Mouse (Mus musculus) heart, embryonic 15.5 days (tissue): ENCODE measurements around the gene Tmod1. TPM values are rescaled to one million over a fixed set of nuclear protein-coding genes. Genes with fewer than 3 reads are reported as not detected.

ENCODE experiments used
- ATAC-seq: fragments of 200-750 bp; cut with Nextera tagmentation; replicated peaks from 2 replicates; pipeline ENCODE4 v1.8.0; 2017; ENCODE audit warnings: low read depth, moderate TSS enrichment; ENCODE audit not compliant: insufficient number of reproducible peaks, insufficient read depth, low FRiP score
- H3K27ac ChIP-seq: fragments of 300-500 bp; sonication (generic); 2 replicates; pipeline ENCODE4 v1.5.1; 2015; ENCODE audit warnings: mild to moderate bottlenecking, inconsistent platforms
- H3K27me3 ChIP-seq: fragments of 300-500 bp; sonication (generic); 2 replicates; pipeline ENCODE4 v1.6.1; 2015; ENCODE audit warnings: inconsistent platforms
- H3K36me3 ChIP-seq: fragments of 300-500 bp; sonication (generic); 2 replicates; pipeline ENCODE4 v1.6.1; 2015; ENCODE audit warnings: mild to moderate bottlenecking, inconsistent platforms
- H3K4me1 ChIP-seq: fragments of 300-500 bp; sonication (generic); replicated peaks from 2 replicates; pipeline ENCODE4 v1.6.1; 2015; ENCODE audit warnings: inconsistent platforms
- H3K4me2 ChIP-seq: fragments of 300-500 bp; sonication (generic); 2 replicates; pipeline ENCODE4 v1.6.1; 2015; ENCODE audit warnings: inconsistent platforms, mild to moderate bottlenecking, moderate library complexity
- H3K4me3 ChIP-seq: fragments of 300-500 bp; sonication (generic); 2 replicates; pipeline ENCODE4 v1.5.1; 2015; ENCODE audit warnings: mild to moderate bottlenecking, inconsistent platforms
- H3K9ac ChIP-seq: fragments of 300-500 bp; sonication (generic); 2 replicates; pipeline ENCODE4 v1.6.1; 2015; ENCODE audit warnings: mild to moderate bottlenecking, inconsistent platforms
- H3K9me3 ChIP-seq: fragments of 300-500 bp; sonication (generic); replicated peaks from 2 replicates; pipeline ENCODE4 v1.6.1; 2016; ENCODE audit warnings: inconsistent platforms
- WGBS: fragments of 180-500 bp; shearing (Covaris S2); methylation state at CpG from one replicate; pipeline ENCODE4 v1.1.7; 2015; ENCODE audit warnings: mixed read lengths; 5-methylcytosine and 5-hydroxymethylcytosine counted together
- polyA plus RNA-seq: library from polyadenylated mRNA; unstranded; fragments of >200 nt; fragmentation: Nextera tagmentation; extraction: Ambion mirVana; gene quantifications from 2 replicates; pipeline ENCODE4 v1.2.1, GENCODE M21; 2015

Gene Tmod1
- polyA plus RNA-seq, 1 experiment from 2014 or later = 195 TPM

- no peaks in the 10 kb centered on the region for H3K9me3 ChIP-seq
- H3K36me3 ChIP-seq = peaks cover 19% of the 10 kb centered on the region
- H3K27me3 ChIP-seq = no peaks in the 10 kb centered on the region
- peak; percentile 89 for ATAC-seq
- under 1% methylated on average over 89 of the region's 90 CpGs for WGBS
- H3K4me1 ChIP-seq = peaks cover 21% of the 10 kb centered on the region
- peak within 1 kb of the TSS; percentile 93 for H3K9ac ChIP-seq
- peak within 1 kb of the TSS; percentile 98 for H3K27ac ChIP-seq
- peak within 1 kb of the TSS; percentile 85 for H3K4me2 ChIP-seq
- H3K4me3 ChIP-seq = peak within 1 kb of the TSS; percentile 90
These were observed 99.8 kb downstream of the Tmod1 start, which contains the start of the genes Ncbp1 and Tstd2 for GRCm38 (mm10) chr4:46138287-46139222. Gene Ncbp1, plus strand, starts transcription at chr4:46138613. Gene Tstd2, minus strand, starts transcription at chr4:46138694.

- Histone ChIP-seq H3K27me3 (no peaks in the 10 kb centered on the region), H3K9ac (no peak overlapping the region), H3K4me3 (no peak overlapping the region), H3K27ac (no peak overlapping the region), H3K4me2 (no peak overlapping the region), H3K4me1 (peaks cover 12% of the 10 kb centered on the region), H3K36me3 (peaks cover 21% of the 10 kb centered on the region), H3K9me3 (no peaks in the 10 kb centered on the region)
- 73% methylated on average over 3 of the region's 3 CpGs for WGBS
- no peak for ATAC-seq
These were observed 105.6 kb downstream of the Tmod1 start for GRCm38 (mm10) chr4:46144323-46144722.

- H3K4me1 ChIP-seq = no peaks in the 10 kb centered on the region
- peaks cover 44% of the 10 kb centered on the region for H3K36me3 ChIP-seq
- no peak overlapping the region for H3K4me3 ChIP-seq
- no peak overlapping the region for H3K27ac ChIP-seq
- WGBS = 92% methylated on average over 1 of the region's 1 CpGs
- ATAC-seq = no peak
- no peak overlapping the region for H3K4me2 ChIP-seq
- H3K9ac ChIP-seq = no peak overlapping the region
- H3K27me3 ChIP-seq = no peaks in the 10 kb centered on the region
- no peaks in the 10 kb centered on the region for H3K9me3 ChIP-seq
These were observed 108.1 kb downstream of the Tmod1 start for GRCm38 (mm10) chr4:46146881-46147280.

- Histone ChIP-seq H3K27ac (no peak overlapping the region), H3K4me1 (no peaks in the 10 kb centered on the region), H3K9me3 (no peaks in the 10 kb centered on the region), H3K4me2 (no peak overlapping the region), H3K4me3 (no peak overlapping the region), H3K27me3 (no peaks in the 10 kb centered on the region), H3K36me3 (peaks cover 87% of the 10 kb centered on the region), H3K9ac (no peak overlapping the region)
- 90% methylated on average over 12 of the region's 12 CpGs for WGBS
- no peak for ATAC-seq
These were observed 113.3 kb downstream of the Tmod1 start for GRCm38 (mm10) chr4:46151903-46152544.

- Histone ChIP-seq H3K27me3 (no peaks in the 10 kb centered on the region), H3K4me2 (no peak overlapping the region), H3K4me3 (no peak overlapping the region), H3K4me1 (no peaks in the 10 kb centered on the region), H3K27ac (no peak overlapping the region), H3K36me3 (peaks cover 80% of the 10 kb centered on the region), H3K9ac (no peak overlapping the region), H3K9me3 (no peaks in the 10 kb centered on the region)
- 76% methylated on average over 2 of the region's 2 CpGs for WGBS
- ATAC-seq = no peak
These were observed 125.3 kb downstream of the Tmod1 start for GRCm38 (mm10) chr4:46164027-46164426.

Other genes starting within 250 kb of the Tmod1 start
- gene Aldh1b1, start 239.9 kb upstream of the Tmod1 start, polyA plus RNA-seq = 149 and 153 TPM in 2 replicates
- 2.0 and 2.6 TPM in 2 replicates for gene Igfbpl1, start 212.0 kb upstream of the Tmod1 start, polyA plus RNA-seq
- 0.09 and 0.34 TPM in 2 replicates for gene Stra6l, start 190.3 kb upstream of the Tmod1 start, polyA plus RNA-seq
- 0.11 TPM in 2 replicates for gene Ccdc180, start 148.6 kb upstream of the Tmod1 start, polyA plus RNA-seq
- gene Tdrd7, start 73.6 kb upstream of the Tmod1 start, polyA plus RNA-seq = 17.0 and 17.2 TPM in 2 replicates
- 37.4 and 45.4 TPM in 2 replicates for gene Ncbp1, start 99.7 kb downstream of the Tmod1 start, polyA plus RNA-seq
- 24.2 and 29.4 TPM in 2 replicates for gene Tstd2, start 99.8 kb downstream of the Tmod1 start, polyA plus RNA-seq
- 13.9 and 15.5 TPM in 2 replicates for gene Xpa, start 157.4 kb downstream of the Tmod1 start, polyA plus RNA-seq